Mouse (Mus musculus): ENCODE measurements at regions not wholly inside any gene's neighbourhood (a gene's known extent, or its start where the extent isn't known, plus 50 kb on each side); places are given as distances from the start of the nearest gene placed in this dataset.

GRCm38 (mm10) chr9:46898120-46898519, 100.4 kb upstream of the Gm4791 start:
- TF ChIP-seq E2F4 (IDR thresholded peaks at IDR 0.05; ENCODE audit: insufficient read depth), result no peak
- TF ChIP-seq MYOD1 (IDR thresholded peaks at IDR 0.05; ENCODE audit: control insufficient read depth in 1 of 3, insufficient read length in 2 of 3, low read depth in 2 of 3), result no peak
- no peak for TF ChIP-seq TCF12 (IDR thresholded peaks at IDR 0.05; ENCODE audit: insufficient read depth, poor library complexity, severe bottlenecking)
